Mouse (Mus musculus) layer of hippocampus, postnatal 10 days (tissue): ENCODE measurements around the gene Gm45844. TPM values are rescaled to one million over a fixed set of nuclear protein-coding genes. Genes with fewer than 3 reads are reported as not detected.
A peak's percentile ranks its signal among the peaks of the same experiment; 100 is the strongest.
"Not testable (repeated sequence)": the region's sequence is repeated elsewhere in the genome, so short reads cannot be mapped to it uniquely, and the experiment has no call there.

Experiments used
- DNase-seq, 2 experiments: peaks; one replicate each; pipeline ENCODE4 v3.0.0; 2021; ENCODE audit warnings: low spot score in 2 of 2
- long read RNA-seq: library from polyadenylated mRNA; stranded (forward); transcript quantifications from one replicate; pipeline ENCODE4 v2.0.0, GENCODE M21; 2023
- microRNA-seq, 2 experiments: library from miRNA; unstranded; fragments of <30 nt; microRNA quantifications; one replicate each; pipeline ENCODE4 v1.2.0; 2021
- total RNA-seq, 2 experiments: library from RNA; stranded (reverse); gene quantifications; 2 replicates each; pipeline ENCODE4 v1.2.3; 2021

The Gm45844 gene
- total RNA-seq = 10 to 100 TPM; 13.0 to 15.3 TPM
- long read RNA-seq, partial matches to known transcripts = 0 of 6 reads
- long read RNA-seq, other reads (novel, unspliced or antisense) = 6 of 6 reads

DNA sequence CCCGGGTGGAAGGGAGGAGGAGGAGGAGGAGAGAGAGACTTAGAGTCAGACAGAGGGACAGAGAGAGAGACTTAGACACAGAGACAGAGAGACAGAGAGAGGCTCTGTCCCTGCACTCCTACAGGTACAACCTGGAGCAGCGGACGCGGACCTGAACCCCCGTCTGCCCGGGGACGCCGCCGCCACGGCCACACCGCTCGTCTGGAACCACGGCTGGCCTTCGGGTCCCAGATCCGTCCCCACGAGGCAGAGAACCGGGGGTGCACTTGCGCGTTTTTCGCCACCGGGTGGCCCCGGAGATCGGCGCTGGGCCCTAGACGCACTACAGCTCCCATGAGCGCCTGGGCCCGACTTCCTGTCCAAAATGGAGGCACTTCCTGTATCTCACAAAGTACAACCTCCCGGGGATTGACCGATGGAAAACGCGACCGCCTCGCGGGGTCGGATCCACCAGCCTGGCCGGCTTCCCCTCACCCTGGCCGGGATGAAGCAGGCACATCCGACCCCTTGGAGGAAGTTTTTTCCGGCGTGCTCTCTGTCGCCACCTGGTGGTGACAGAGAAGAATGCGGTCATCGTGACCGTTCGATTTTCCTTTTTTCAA is at the start of gene Gm45844:
TSS of gene Gm45844 (minus strand) at position 324 of the 602 bp plus-strand sequence.
- DNase-seq = peak; percentile 91 to 97

DNA sequence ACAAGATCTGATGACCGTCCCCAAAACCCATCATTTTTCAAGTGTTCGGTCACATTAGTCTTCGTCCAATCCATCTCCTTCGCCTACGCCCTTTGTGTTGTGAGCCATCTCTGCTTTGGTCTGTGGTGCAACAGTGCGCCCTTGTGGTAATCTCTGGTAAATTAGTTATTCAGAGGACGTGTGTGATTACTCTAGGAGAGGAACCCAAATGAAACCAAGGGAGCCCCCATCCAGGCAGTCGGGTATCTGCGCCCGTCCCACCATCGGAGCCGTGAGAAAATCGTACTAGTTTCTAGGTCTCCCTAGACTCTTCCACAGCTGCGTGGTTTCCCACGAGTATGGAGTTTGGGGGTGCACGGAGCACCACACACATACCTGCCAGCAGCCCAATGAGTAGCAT is 17.5 kb upstream of the Gm45844 start:
- peak; percentile 63 to 67 for DNase-seq

DNA sequence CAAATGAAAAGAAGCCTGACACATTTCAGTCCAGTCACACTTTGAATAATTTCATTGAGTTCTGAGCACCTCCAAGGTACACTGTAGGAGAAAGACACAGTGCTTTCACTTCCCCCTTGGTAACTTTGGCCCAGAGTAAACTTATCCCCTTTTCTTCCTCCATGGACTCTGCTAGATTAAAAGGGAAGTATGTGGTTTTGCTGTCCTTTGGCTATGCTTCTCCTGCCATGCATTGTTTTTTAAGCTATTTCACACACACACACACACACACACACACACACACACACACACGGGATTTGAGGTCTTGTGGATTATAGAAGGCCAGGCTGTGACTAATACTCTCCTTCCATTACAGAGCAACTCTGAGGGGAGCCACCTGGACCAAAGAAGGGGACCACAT is 3.3 kb upstream of the Gm45844 start:
- no peak for DNase-seq

DNA sequence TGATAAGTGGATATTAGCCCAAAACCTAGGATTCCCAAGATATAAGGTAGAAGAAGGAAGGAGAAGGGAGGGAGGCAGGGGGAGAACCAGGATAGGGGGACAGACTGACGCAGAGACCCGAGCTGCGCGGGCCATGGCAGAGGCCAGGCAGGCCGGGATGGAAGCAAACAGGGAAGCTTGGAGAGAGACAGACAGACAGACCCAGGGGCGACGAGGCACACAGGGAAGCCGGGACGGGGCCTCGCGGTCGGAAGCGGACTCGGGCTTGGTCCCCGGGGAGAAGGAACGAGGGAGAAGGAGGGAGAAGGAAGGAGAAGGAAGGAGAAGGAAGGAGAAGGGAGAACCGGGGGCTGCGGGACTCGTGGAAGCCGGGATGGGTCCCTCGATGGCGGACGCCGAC is 533 bp downstream of the Gm45844 start:
- peak; percentile 51 to 59 for DNase-seq

DNA sequence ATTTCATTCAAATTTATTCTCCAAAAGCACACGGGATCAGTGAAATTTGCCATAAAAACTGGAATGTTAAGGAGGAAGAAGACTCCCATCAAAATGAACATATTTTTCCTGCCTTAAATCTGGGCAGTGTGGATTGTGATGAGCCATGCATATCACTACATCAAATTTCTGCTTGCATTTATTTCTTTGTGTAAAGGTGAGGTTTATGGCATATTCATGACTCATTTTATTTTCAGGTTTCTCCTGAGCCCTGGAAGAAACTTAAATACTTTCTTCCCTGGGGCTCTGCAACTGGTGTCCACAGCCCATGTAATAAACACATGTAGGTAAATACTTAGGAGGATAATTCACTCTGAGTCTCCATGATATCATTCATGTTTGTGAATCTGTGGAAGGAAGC is 30.9 kb downstream of the Gm45844 start, which contains the start of gene Vmn2r29:
TSS of gene Vmn2r29 (minus strand) at position 101 of the 400 bp plus-strand sequence.
- DNase-seq = not testable (repeated sequence)

DNA sequence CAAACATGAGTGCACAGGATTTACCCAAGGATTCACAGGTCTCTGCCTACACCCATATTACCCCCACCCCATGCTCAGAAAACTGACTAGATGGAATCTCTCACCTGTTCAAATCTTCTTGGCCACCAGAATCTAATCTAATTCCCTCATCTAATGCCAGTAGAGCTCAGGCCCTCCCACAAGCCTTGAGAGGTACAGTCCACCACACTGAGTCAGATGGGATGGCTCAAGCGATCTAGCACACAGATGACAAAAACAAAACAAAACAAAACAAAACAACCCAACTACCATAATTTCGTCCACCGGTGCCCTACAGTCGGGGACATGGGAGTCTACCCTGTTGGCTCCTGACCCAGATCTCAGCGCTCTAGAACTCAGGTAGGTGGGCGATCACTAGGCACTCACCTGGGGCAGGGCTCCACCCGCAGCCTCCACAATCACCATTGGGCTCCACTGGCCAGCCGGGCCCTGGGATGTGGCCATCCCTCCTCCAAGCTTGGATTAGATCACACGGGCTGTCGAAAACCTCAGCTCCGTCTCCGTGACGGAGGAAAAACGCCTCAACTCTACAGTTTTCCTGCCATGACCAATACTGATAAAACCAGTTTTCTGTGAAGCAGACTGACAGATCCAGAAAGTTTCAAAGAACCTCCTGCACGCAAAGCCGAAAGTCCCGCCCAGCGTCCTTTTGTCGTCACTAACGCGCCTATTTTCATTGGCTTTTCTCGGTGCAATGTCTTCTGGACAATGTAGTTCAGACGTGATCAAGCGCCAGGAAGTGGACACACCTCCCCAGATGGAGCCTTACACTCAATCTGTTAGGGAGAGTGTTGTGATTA is 68.6 kb downstream of the Gm45844 start, which contains the start of gene Zfp772:
TSS of gene Zfp772 (minus strand) at position 686 of the 839 bp plus-strand sequence.
- peak; percentile 24 to 37 for DNase-seq

DNA sequence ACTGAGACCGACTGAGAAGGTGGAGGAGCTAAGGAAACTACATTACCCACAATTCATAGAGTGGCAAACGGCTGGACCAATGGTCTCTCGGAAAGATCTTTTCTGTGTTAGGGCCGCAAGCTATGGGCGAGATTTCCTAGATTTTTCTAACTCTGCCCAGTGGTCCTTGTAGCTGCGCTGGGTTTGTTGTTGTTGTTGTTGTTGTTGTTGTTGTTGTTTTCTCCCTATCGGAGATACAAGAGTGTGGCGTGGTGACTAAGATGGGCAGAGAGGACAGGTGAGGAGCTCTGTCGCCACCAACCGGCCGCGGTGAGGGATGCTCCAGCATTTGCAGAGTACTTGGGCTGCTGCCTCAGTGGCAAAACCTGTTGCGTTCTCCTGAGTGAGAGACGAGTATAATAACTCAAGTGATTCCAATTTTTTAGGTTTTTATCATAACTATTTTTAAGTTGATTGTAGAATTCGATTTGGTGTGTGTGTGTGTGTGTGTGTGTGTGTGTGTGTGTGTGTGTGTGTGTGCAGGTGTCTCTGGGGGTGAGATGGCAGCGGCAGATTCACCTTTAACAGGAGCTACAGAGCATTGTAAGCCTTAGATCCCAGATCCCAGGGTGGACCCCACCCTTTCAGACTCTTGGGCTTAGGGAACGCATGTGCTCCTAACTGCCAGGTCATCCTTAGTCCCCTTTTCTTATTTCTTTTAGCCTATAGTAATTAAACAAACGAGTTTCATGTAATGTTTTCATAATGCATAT is 89.7 kb downstream of the Gm45844 start:
- peak; percentile 79 to 84 for DNase-seq

DNA sequence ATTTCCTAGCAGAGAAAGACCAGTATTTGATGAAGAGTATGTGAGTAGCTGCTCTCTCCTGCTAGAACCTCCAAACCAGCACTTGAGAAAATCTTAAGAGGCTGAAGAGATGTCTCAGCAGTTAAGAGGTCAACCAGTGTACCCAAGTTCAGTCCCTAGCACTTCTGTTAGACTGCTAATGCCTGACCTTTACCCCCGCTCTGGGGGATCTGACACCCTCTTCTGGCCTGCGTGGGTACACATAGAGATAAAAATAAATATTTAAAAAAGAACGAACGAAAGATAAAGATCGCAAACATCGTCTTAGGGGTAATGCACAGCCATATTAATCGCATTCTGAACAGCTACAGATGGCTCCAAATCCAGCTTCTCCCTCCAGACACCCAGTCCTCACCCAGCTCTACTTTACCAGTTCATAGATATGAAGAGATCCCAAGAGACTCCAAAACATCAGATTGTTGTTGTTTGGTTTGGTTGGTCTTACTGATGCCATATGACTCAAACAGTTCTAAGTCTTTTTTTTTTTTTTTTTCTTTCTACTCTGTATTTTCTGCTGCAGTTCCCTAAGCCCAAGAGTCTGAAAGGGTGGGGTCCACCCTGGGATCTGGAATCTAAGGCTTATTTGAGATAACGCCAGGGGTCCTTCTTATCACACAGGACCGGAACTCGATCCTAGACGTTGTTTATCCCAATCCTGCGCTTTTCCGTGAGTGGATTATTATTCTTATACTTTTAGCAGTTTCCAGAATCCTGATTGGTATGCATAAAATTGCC is 90.5 kb downstream of the Gm45844 start:
- DNase-seq = no peak

DNA sequence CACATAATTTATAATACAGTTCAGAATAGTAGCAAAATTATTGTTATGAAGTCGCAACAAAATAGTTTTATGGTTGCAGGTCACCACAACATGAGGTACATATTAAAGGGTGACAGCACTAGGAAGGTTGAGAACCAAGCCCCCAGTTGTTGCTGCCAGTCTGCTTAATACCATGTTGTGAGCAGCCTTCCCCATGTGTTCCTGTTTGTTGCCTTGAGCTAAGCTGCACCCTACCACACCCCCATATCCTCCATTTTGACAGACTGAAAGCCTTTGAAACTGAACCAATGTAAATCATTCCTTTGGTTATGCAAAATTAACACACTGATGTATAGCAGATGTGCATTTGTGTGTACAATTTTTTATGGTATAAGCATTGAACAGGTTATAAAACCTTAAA is 92.2 kb downstream of the Gm45844 start:
- DNase-seq = no peak

DNA sequence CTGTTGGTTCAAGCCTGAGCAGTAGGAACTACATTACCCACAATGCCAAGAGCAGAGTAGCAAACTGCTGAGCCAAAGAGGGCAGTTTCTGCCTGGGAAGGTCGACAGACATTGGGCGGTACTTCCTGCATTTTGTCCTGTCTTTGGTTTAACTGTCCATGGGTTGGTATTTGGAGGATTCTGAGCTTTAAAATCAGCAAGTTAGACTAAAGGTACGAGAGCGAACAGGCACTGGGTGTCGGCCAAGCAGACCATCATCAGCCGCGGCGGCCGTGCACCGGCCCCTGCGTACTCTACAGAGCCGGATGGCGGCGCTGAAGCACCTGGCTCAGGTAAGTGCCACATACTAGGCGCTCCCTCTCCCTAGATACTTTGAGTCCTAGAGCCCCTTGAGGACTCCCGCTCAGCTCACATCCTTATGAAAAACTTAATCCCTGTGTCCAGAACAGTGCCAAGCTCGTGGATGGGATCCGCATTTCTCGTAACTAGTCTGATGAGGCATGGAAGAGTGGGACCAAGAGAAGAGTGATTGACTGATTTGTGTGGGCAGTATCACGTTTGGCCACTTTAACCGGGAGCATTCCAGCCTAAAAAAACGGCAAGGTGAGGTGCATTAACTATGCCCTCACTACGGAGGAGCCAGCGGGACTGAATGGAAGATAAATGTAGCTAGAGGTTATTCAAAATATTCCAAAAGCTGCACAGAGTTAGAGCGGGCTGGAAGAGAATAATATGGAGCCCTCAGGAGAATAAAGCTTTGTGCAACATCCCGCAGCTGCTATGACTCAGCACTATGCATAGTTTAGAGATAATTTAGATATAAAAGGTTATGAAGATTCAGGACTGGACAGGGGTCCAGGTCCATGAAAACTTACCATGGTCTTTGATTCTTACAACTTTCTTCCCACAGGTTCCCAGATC is 106.6 kb downstream of the Gm45844 start, which contains the start of gene Zfp418:
TSS of gene Zfp418 (plus strand) at position 104 of the 921 bp plus-strand sequence.
- DNase-seq = peak; percentile 32 to 62

Small RNAs within 50 kb of the gene (microRNA-seq; reads per million reads assigned to microRNA genes)
- 6.7 to 10.9 reads per million in 2 experiments for gene Mir5620

Other genes with a start within 250 kb of the Gm45844 start
- gene Zfp954, start 156.8 kb downstream of the Gm45844 start, total RNA-seq = 10 to 100 TPM; 11.9 to 12.9 TPM
- 1 to 10 TPM; 2.2 to 2.7 TPM for gene Zfp773, start 141.5 kb downstream of the Gm45844 start, total RNA-seq
- gene Zfp418, start 107.0 kb downstream of the Gm45844 start, total RNA-seq = 1 to 10 TPM; 6.0 to 6.5 TPM
- gene Zfp772, start 68.3 kb downstream of the Gm45844 start, total RNA-seq = 1 to 10 TPM; 8.6 to 8.8 TPM
- 1 to 10 TPM; 1.6 to 2.6 TPM for gene Vmn2r29, start 31.0 kb downstream of the Gm45844 start, total RNA-seq
- 100 to 1,000 TPM; 168 to 170 TPM for gene Clcn4, start 22.6 kb upstream of the Gm45844 start, total RNA-seq
- under 1 TPM; 0.11 to 0.21 TPM for gene Vmn2r30, start 59.3 kb upstream of the Gm45844 start, total RNA-seq
- gene Gm45783, start 96.3 kb upstream of the Gm45844 start, total RNA-seq = under 1 TPM in 1 of 2 experiments, not detected in 1; 0.56 TPM
- gene Vmn2r31, start 121.4 kb upstream of the Gm45844 start, total RNA-seq = not detected
- not detected for gene Vmn2r32, start 201.7 kb upstream of the Gm45844 start, total RNA-seq